ENCODE assay signal across 15 mouse cellular contexts in the genomic region with DNA sequence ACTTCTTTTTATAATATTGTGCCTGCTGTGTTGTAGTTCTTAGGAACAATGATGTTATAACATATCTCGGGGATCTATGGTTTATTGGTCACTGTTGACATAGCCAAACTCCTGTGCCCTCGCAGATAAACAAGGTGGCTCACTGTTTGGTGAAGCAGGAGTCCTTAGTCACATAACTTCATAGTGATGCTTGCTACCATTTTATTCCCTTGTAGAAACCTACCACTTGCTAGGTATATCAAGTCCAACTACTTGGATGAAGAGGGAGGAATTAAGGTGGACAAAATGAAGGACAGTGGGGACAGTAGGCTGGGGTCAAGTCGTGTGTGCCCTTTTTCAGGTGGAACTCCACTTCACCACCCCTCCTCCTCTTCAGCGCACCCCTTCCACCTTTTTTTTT.
DNase-seq lines count a peak whose midpoint lies in the region; ATAC-seq and TF ChIP-seq lines count a peak whose summit lies in the region.
"Had no signal": no experiment of that assay in that cellular context is flagged by ENCODE, and none has a peak within 500 bp of the region (broad histone marks: within the 10 kb centered on the region; RNA-seq: fewer than 3 reads in every experiment).

No protein-coding gene starts in this region.

- no peak for TF ChIP-seq EP300 in CH12.LX (IDR thresholded peaks at IDR 0.05; ENCODE audit: low read length)

- H3K9ac ChIP-seq in CH12.LX (ENCODE audit: insufficient read depth, low read depth), result no peak overlapping the region
- H3K9ac ChIP-seq in intestine, embryonic 16.5 days (ENCODE audit: low read depth, low read length), result no peak overlapping the region
- H3K9ac ChIP-seq: embryonic facial prominence, embryonic 12.5 days; forebrain, embryonic 13.5 days; forebrain, embryonic 15.5 days; forebrain, postnatal 0 days had no signal

- no peaks in the 10 kb centered on the region for H3K79me2 ChIP-seq in CH12.LX (replicated peaks; ENCODE audit: control insufficient read depth, extremely low read depth, insufficient read depth, poor library complexity, severe bottlenecking)

- no peak overlapping the region for H3K27ac ChIP-seq in CH12.LX (ENCODE audit: insufficient read depth, low read depth)
- no peak overlapping the region for H3K27ac ChIP-seq in intestine, embryonic 16.5 days (ENCODE audit: low read length)
- H3K27ac ChIP-seq: embryonic facial prominence, embryonic 10.5 days; embryonic facial prominence, embryonic 12.5 days; forebrain, embryonic 13.5 days; forebrain, embryonic 15.5 days had no signal

- ATAC-seq in intestine, embryonic 16.5 days, result no peak
- no peak for ATAC-seq in megakaryocyte, adult 5-6 weeks (ENCODE audit: poor library complexity, severe bottlenecking)
- ATAC-seq: CD4-positive, CD25-positive, alpha-beta regulatory T cell, adult 4 months; forebrain, embryonic 13.5 days; forebrain, embryonic 15.5 days; forebrain, postnatal 0 days had no signal

- dilution Hi-C loops in CH12.LX (cut with MboI; ENCODE audit: extremely low pct_ligation_motif_present, extremely low pct_unique_long_range_greater_than_20kb, low sequenced_read_pairs), result no loop called here

- DNase-seq in heart, adult 11 months, result peak; percentile 55
- DNase-seq in heart, postnatal 14 days, result no peak
- no peak for DNase-seq in CH12.LX (ENCODE audit: extremely low read depth)
- DNase-seq: adrenal gland, adult 2 months; adrenal gland, postnatal 10 days; adrenal gland, postnatal 25 days; B cell, adult 2 months; forebrain, postnatal 0 days had no signal

- peaks cover 73% of the 10 kb centered on the region for H3K27me3 ChIP-seq in CH12.LX (replicated peaks)
- H3K27me3 ChIP-seq in intestine, embryonic 16.5 days (replicated peaks; ENCODE audit: control insufficient read depth, insufficient read depth, low read length), result no peaks in the 10 kb centered on the region
- H3K27me3 ChIP-seq: embryonic facial prominence, embryonic 12.5 days; forebrain, embryonic 13.5 days; forebrain, embryonic 15.5 days had no signal

- H3K4me3 ChIP-seq in CH12.LX (replicated peaks in 1 of 3; ENCODE audit: low read depth in 2 of 3, low read length in 2 of 3, poor library complexity in 1 of 3), result no peak overlapping the region
- no peak overlapping the region for H3K4me3 ChIP-seq in intestine, embryonic 16.5 days (ENCODE audit: low read length)
- H3K4me3 ChIP-seq: embryonic facial prominence, embryonic 10.5 days; embryonic facial prominence, embryonic 12.5 days; forebrain, embryonic 13.5 days; forebrain, embryonic 15.5 days had no signal

- no peak for TF ChIP-seq POLR2A in CH12.LX (IDR thresholded peaks at IDR 0.05; ENCODE audit: low read depth, low read length)

- no peaks in the 10 kb centered on the region for H3K9me3 ChIP-seq in CH12.LX (replicated peaks; ENCODE audit: low read length)
- H3K9me3 ChIP-seq in intestine, embryonic 16.5 days (ENCODE audit: control insufficient read depth, low read length), result no peaks in the 10 kb centered on the region
- H3K9me3 ChIP-seq: embryonic facial prominence, embryonic 10.5 days; embryonic facial prominence, embryonic 12.5 days; forebrain, embryonic 13.5 days; forebrain, embryonic 15.5 days had no signal

- peaks cover 6 to 35% of the 10 kb centered on the region in 2 experiments for H3K4me1 ChIP-seq in CH12.LX (ENCODE audit: control insufficient read depth in 1 of 2, insufficient read depth in 2 of 2)
- no peaks in the 10 kb centered on the region for H3K4me1 ChIP-seq in intestine, embryonic 16.5 days (ENCODE audit: control insufficient read depth, insufficient read depth, low read length)
- H3K4me1 ChIP-seq: embryonic facial prominence, embryonic 12.5 days had no signal

- no peaks in the 10 kb centered on the region for H3K36me3 ChIP-seq in CH12.LX (replicated peaks in 1 of 2; ENCODE audit: control insufficient read depth in 1 of 2, insufficient read depth in 1 of 2, low read length in 1 of 2)
- H3K36me3 ChIP-seq in intestine, embryonic 16.5 days (ENCODE audit: control insufficient read depth, insufficient read depth, low read length), result no peaks in the 10 kb centered on the region
- H3K36me3 ChIP-seq: embryonic facial prominence, embryonic 10.5 days; embryonic facial prominence, embryonic 12.5 days; forebrain, embryonic 15.5 days had no signal

- TF ChIP-seq RAD21 in CH12.LX (IDR thresholded peaks at IDR 0.05; ENCODE audit: low read depth, low read length), result no peak

- no peak for TF ChIP-seq CTCF in CH12.LX (conservative IDR thresholded peaks at IDR 0.05 in 1 of 2, IDR thresholded peaks at IDR 0.05 in 1 of 2; ENCODE audit: low read depth in 2 of 2, low read length in 2 of 2)

- in situ Hi-C loops in CH12.LX (cut with MboI; ENCODE audit: low pct_ligation_motif_present, low pct_unique_long_range_greater_than_20kb, low sequenced_read_pairs), result no loop called here

- intact Hi-C loops in heart, postnatal 14 days (cut with DNase I), result no loop called here

- H3K4me2 ChIP-seq in CH12.LX (ENCODE audit: insufficient read depth, low read depth, poor library complexity, severe bottlenecking), result no peak overlapping the region
- no peak overlapping the region for H3K4me2 ChIP-seq in intestine, embryonic 16.5 days (ENCODE audit: low read depth, low read length)
- H3K4me2 ChIP-seq: embryonic facial prominence, embryonic 12.5 days; forebrain, embryonic 13.5 days; forebrain, embryonic 15.5 days had no signal

- 83% methylated on average over 4 of the region's 4 CpGs for WGBS in intestine, embryonic 16.5 days

TF ChIP-seq in CH12.LX, 34 proteins besides CTCF, POLR2A, EP300 and RAD21:
- TF ChIP-seq SMC3 (IDR thresholded peaks at IDR 0.05; ENCODE audit: low read depth, low read length) (0 out of 2 replicates have a peak, but pooled peaks have one; percentile 0), ZKSCAN1 (IDR thresholded peaks at IDR 0.05; ENCODE audit: borderline replicate concordance, low read depth, low read length) (no peak)
